Mouse (Mus musculus): ENCODE results near the gene Nsl1. TPM values are rescaled to one million over a fixed set of nuclear protein-coding genes. Genes with fewer than 3 reads are reported as not detected.

The Nsl1 gene
- polyA plus RNA-seq, 1 experiment: 3.2 TPM

GRCm38 (mm10) chr1:191096871-191097681 lies 34.3 kb downstream of the Nsl1 start:
- TF ChIP-seq GATA1 (IDR thresholded peaks at IDR 0.05; ENCODE audit: low read length) (no peak), TAL1 (IDR thresholded peaks at IDR 0.05; ENCODE audit: low read length) (no peak)
- Histone ChIP-seq H3K36me3 (ENCODE audit: control insufficient read depth) (no peaks in the 10 kb centered on the region), H3K9me3 (ENCODE audit: control insufficient read depth, low read length) (peaks cover 4% of the 10 kb centered on the region; the same call in 1 of the 2 replicates), H3K4me1 (ENCODE audit: control insufficient read depth) (peaks cover 4% of the 10 kb centered on the region), H3K4me3 (replicated peaks) (no peak overlapping the region), H3K27me3 (ENCODE audit: control insufficient read depth) (peaks cover 64% of the 10 kb centered on the region)

GRCm38 (mm10) chr1:191097802-191098747 lies 35.3 kb downstream of the Nsl1 start, which contains the start of gene Batf3:
Gene Batf3, plus strand, starts transcription at chr1:191097847.
- H3K36me3 ChIP-seq (ENCODE audit: control insufficient read depth): no peaks in the 10 kb centered on the region
- H3K4me1 ChIP-seq (ENCODE audit: control insufficient read depth): peaks cover 4% of the 10 kb centered on the region
- peaks cover 64% of the 10 kb centered on the region for H3K27me3 ChIP-seq (ENCODE audit: control insufficient read depth)
- peaks cover 4% of the 10 kb centered on the region; the same call in 1 of the 2 replicates for H3K9me3 ChIP-seq (ENCODE audit: control insufficient read depth, low read length)
- TF ChIP-seq GATA1 (IDR thresholded peaks at IDR 0.05; ENCODE audit: low read length) (no peak), TAL1 (IDR thresholded peaks at IDR 0.05; ENCODE audit: low read length) (no peak)
- H3K4me3 ChIP-seq (replicated peaks): peak within 1 kb of the TSS; percentile 36

GRCm38 (mm10) chr1:191099114-191099513 lies 36.3 kb downstream of the Nsl1 start:
- peaks cover 62% of the 10 kb centered on the region for H3K27me3 ChIP-seq (ENCODE audit: control insufficient read depth)
- H3K9me3 ChIP-seq (ENCODE audit: control insufficient read depth, low read length): peaks cover 4% of the 10 kb centered on the region; the same call in 1 of the 2 replicates
- no peak overlapping the region for H3K4me3 ChIP-seq (replicated peaks)
- H3K4me1 ChIP-seq (ENCODE audit: control insufficient read depth): peaks cover 4% of the 10 kb centered on the region
- TF ChIP-seq GATA1 (IDR thresholded peaks at IDR 0.05; ENCODE audit: low read length) (no peak), TAL1 (IDR thresholded peaks at IDR 0.05; ENCODE audit: low read length) (no peak)
- H3K36me3 ChIP-seq (ENCODE audit: control insufficient read depth): no peaks in the 10 kb centered on the region

GRCm38 (mm10) chr1:191099772-191100291 lies 37.0 kb downstream of the Nsl1 start:
- H3K27me3 ChIP-seq (ENCODE audit: control insufficient read depth): peaks cover 61% of the 10 kb centered on the region
- H3K9me3 ChIP-seq (ENCODE audit: control insufficient read depth, low read length): peaks cover 4% of the 10 kb centered on the region; the same call in 1 of the 2 replicates
- no peaks in the 10 kb centered on the region for H3K36me3 ChIP-seq (ENCODE audit: control insufficient read depth)
- TF ChIP-seq GATA1 (IDR thresholded peaks at IDR 0.05; ENCODE audit: low read length) (no peak), TAL1 (IDR thresholded peaks at IDR 0.05; ENCODE audit: low read length) (no peak)
- no peak overlapping the region for H3K4me3 ChIP-seq (replicated peaks)
- peaks cover 4% of the 10 kb centered on the region for H3K4me1 ChIP-seq (ENCODE audit: control insufficient read depth)

- Histone ChIP-seq H3K4me3 (replicated peaks) (no peak overlapping the region), H3K36me3 (ENCODE audit: control insufficient read depth) (no peaks in the 10 kb centered on the region), H3K27me3 (ENCODE audit: control insufficient read depth) (peaks cover 34% of the 10 kb centered on the region), H3K4me1 (ENCODE audit: control insufficient read depth) (peaks cover 3% of the 10 kb centered on the region), H3K9me3 (ENCODE audit: control insufficient read depth, low read length) (peaks cover 4% of the 10 kb centered on the region; the same call in 1 of the 2 replicates)
- no peak for TF ChIP-seq GATA1 (IDR thresholded peaks at IDR 0.05; ENCODE audit: low read length)
- no peak for TF ChIP-seq TAL1 (IDR thresholded peaks at IDR 0.05; ENCODE audit: low read length)
Measured at GRCm38 (mm10) chr1:191102730-191103370, 40.0 kb downstream of the Nsl1 start.

GRCm38 (mm10) chr1:191105246-191105645 lies 42.4 kb downstream of the Nsl1 start:
- Histone ChIP-seq H3K4me1 (ENCODE audit: control insufficient read depth) (no peaks in the 10 kb centered on the region), H3K27me3 (ENCODE audit: control insufficient read depth) (peaks cover 10% of the 10 kb centered on the region), H3K4me3 (replicated peaks) (no peak overlapping the region), H3K36me3 (ENCODE audit: control insufficient read depth) (no peaks in the 10 kb centered on the region), H3K9me3 (ENCODE audit: control insufficient read depth, low read length) (peaks cover 4% of the 10 kb centered on the region; the same call in 1 of the 2 replicates)
- TF ChIP-seq GATA1 (IDR thresholded peaks at IDR 0.05; ENCODE audit: low read length): no peak
- no peak for TF ChIP-seq TAL1 (IDR thresholded peaks at IDR 0.05; ENCODE audit: low read length)

GRCm38 (mm10) chr1:191107306-191107705 lies 44.5 kb downstream of the Nsl1 start:
- Histone ChIP-seq H3K9me3 (ENCODE audit: control insufficient read depth, low read length) (no peaks in the 10 kb centered on the region), H3K27me3 (ENCODE audit: control insufficient read depth) (no peaks in the 10 kb centered on the region), H3K4me3 (replicated peaks) (no peak overlapping the region), H3K4me1 (ENCODE audit: control insufficient read depth) (no peaks in the 10 kb centered on the region), H3K36me3 (ENCODE audit: control insufficient read depth) (no peaks in the 10 kb centered on the region)
- TF ChIP-seq GATA1 (IDR thresholded peaks at IDR 0.05; ENCODE audit: low read length): no peak
- TF ChIP-seq TAL1 (IDR thresholded peaks at IDR 0.05; ENCODE audit: low read length): no peak

- no peaks in the 10 kb centered on the region for H3K9me3 ChIP-seq (ENCODE audit: control insufficient read depth, low read length)
- no peaks in the 10 kb centered on the region for H3K36me3 ChIP-seq (ENCODE audit: control insufficient read depth)
- no peaks in the 10 kb centered on the region for H3K4me1 ChIP-seq (ENCODE audit: control insufficient read depth)
- no peaks in the 10 kb centered on the region for H3K27me3 ChIP-seq (ENCODE audit: control insufficient read depth)
- TF ChIP-seq TAL1 (IDR thresholded peaks at IDR 0.05; ENCODE audit: low read length) (no peak), GATA1 (IDR thresholded peaks at IDR 0.05; ENCODE audit: low read length) (no peak)
- H3K4me3 ChIP-seq (replicated peaks): no peak overlapping the region
Measured at GRCm38 (mm10) chr1:191109907-191110306, 47.1 kb downstream of the Nsl1 start.

Data from erythroblast, embryonic 14.5 days (primary cell).